Mouse (Mus musculus): ENCODE results near the gene Map3k13.

Map3k13 gene

GRCm38 (mm10) chr16:21793875-21794696, at the start of gene Map3k13:
Map3k13 (plus strand) TSS chr16:21794346.
- DNase-seq (ENCODE audit: low read depth, low spot score), result peak; percentile 97

- DNase-seq (ENCODE audit: low read depth, low spot score), result no peak
These were observed 35.7 kb upstream of the Map3k13 start for GRCm38 (mm10) chr16:21758447-21758846.

- DNase-seq (ENCODE audit: low read depth, low spot score), result no peak
These were observed 25.9 kb upstream of the Map3k13 start for GRCm38 (mm10) chr16:21768255-21768654.

- peak; percentile 43 for DNase-seq (ENCODE audit: low read depth, low spot score)
These were observed 24.5 kb upstream of the Map3k13 start for GRCm38 (mm10) chr16:21769667-21770066.

GRCm38 (mm10) chr16:21774725-21775124, 19.4 kb upstream of the Map3k13 start:
- DNase-seq (ENCODE audit: low read depth, low spot score), result no peak

GRCm38 (mm10) chr16:21778293-21778866, 15.8 kb upstream of the Map3k13 start:
- DNase-seq (ENCODE audit: low read depth, low spot score), result peak; percentile 55

- no peak for DNase-seq (ENCODE audit: low read depth, low spot score)
These were observed 15.0 kb upstream of the Map3k13 start for GRCm38 (mm10) chr16:21779149-21779548.

GRCm38 (mm10) chr16:21781277-21781676, 12.9 kb upstream of the Map3k13 start:
- DNase-seq (ENCODE audit: low read depth, low spot score), result no peak

GRCm38 (mm10) chr16:21781895-21782294, 12.3 kb upstream of the Map3k13 start:
- DNase-seq (ENCODE audit: low read depth, low spot score), result no peak

GRCm38 (mm10) chr16:21782807-21783206, 11.3 kb upstream of the Map3k13 start:
- no peak for DNase-seq (ENCODE audit: low read depth, low spot score)

GRCm38 (mm10) chr16:21785000-21785399, 9.1 kb upstream of the Map3k13 start:
- DNase-seq (ENCODE audit: low read depth, low spot score), result peak; percentile 20

GRCm38 (mm10) chr16:21786317-21786716, 7.8 kb upstream of the Map3k13 start:
- no peak for DNase-seq (ENCODE audit: low read depth, low spot score)

- DNase-seq (ENCODE audit: low read depth, low spot score), result peak; percentile 75
These were observed 6.4 kb upstream of the Map3k13 start, which contains the start of gene Ehhadh for GRCm38 (mm10) chr16:21787516-21788353. Ehhadh (minus strand) TSS chr16:21787807.

GRCm38 (mm10) chr16:21788581-21788980, 5.6 kb upstream of the Map3k13 start:
- no peak for DNase-seq (ENCODE audit: low read depth, low spot score)

- no peak for DNase-seq (ENCODE audit: low read depth, low spot score)
These were observed 5.0 kb upstream of the Map3k13 start for GRCm38 (mm10) chr16:21789180-21789579.

GRCm38 (mm10) chr16:21790469-21790868, 3.7 kb upstream of the Map3k13 start:
- DNase-seq (ENCODE audit: low read depth, low spot score), result no peak

- DNase-seq (ENCODE audit: low read depth, low spot score), result no peak
These were observed 2.4 kb upstream of the Map3k13 start for GRCm38 (mm10) chr16:21791779-21792178.

GRCm38 (mm10) chr16:21793080-21793810, 901 bp upstream of the Map3k13 start:
- DNase-seq (ENCODE audit: low read depth, low spot score), result peak; percentile 12

- no peak for DNase-seq (ENCODE audit: low read depth, low spot score)
These were observed 525 bp downstream of the Map3k13 start for GRCm38 (mm10) chr16:21794697-21795045.

GRCm38 (mm10) chr16:21795071-21795470, 925 bp downstream of the Map3k13 start:
- DNase-seq (ENCODE audit: low read depth, low spot score), result peak; percentile 19

- DNase-seq (ENCODE audit: low read depth, low spot score), result no peak
These were observed 10.1 kb downstream of the Map3k13 start for GRCm38 (mm10) chr16:21804258-21804657.

Data from CD4-positive, CD25-positive, alpha-beta regulatory T cell, adult 2 months (primary cell).